Mouse (Mus musculus) bone marrow, adult 2 months (tissue): ENCODE measurements at regions not wholly inside any gene's neighbourhood (a gene's known extent, or its start where the extent isn't known, plus 50 kb on each side); places are given as distances from the start of the nearest gene placed in this dataset.

Experiments
- CTCF ChIP-seq: fragments of 200-500 bp; IDR thresholded peaks from 2 replicates; pipeline ENCODE4 v1.5.1; 2011; ENCODE audit warnings: low read length, control low read depth; ENCODE audit not compliant: control insufficient read depth, insufficient read depth
- POLR2A ChIP-seq: fragments of 200-500 bp; IDR thresholded peaks from 2 replicates; pipeline ENCODE4 v1.6.1; 2011; ENCODE audit warnings: low read depth, mild to moderate bottlenecking, control low read depth, low read length, borderline replicate concordance; ENCODE audit not compliant: control insufficient read depth

GRCm38 (mm10) chr10:99418497-99418896 is 155.5 kb downstream of the Dusp6 start:
- TF ChIP-seq CTCF (no peak), POLR2A (no peak)
